Mouse (Mus musculus) CH12.LX (cell line): Measurements from ENCODE around the gene Dscam. TPM values are rescaled to one million over a fixed set of nuclear protein-coding genes. Genes with fewer than 3 reads are reported as not detected.

Source experiments
- DNase-seq: peaks from one replicate; pipeline ENCODE4 v3.0.0-alpha.2; 2013; ENCODE audit errors: extremely low read depth
- H3K27ac ChIP-seq: 2 replicates; pipeline ENCODE4 v1.5.1; 2012; ENCODE audit warnings: low read depth, mild to moderate bottlenecking, control low read depth, moderate library complexity; ENCODE audit not compliant: insufficient read depth
- H3K27me3 ChIP-seq: replicated peaks from 2 replicates; pipeline ENCODE3; 2012; ENCODE audit warnings: inconsistent platforms
- H3K36me3 ChIP-seq, 2 experiments: replicated peaks in 1 of 2; 2 replicates each; pipeline versions ENCODE3 to v1.6.1; 2012; ENCODE audit warnings: inconsistent platforms in 1 of 2, low read length in 1 of 2, mild to moderate bottlenecking in 1 of 2, mixed read lengths in 1 of 2, moderate library complexity in 1 of 2; ENCODE audit not compliant: control insufficient read depth in 1 of 2, insufficient read depth in 1 of 2
- H3K4me1 ChIP-seq, 2 experiments: 2 replicates each; pipeline ENCODE4 v1.6.1; 2012; ENCODE audit warnings: inconsistent platforms in 1 of 2, moderate library complexity in 1 of 2; ENCODE audit not compliant: insufficient read depth in 2 of 2, control insufficient read depth in 1 of 2
- H3K4me2 ChIP-seq: 2 replicates; pipeline ENCODE4 v1.6.1; 2012; ENCODE audit warnings: low read depth, mild to moderate bottlenecking, control low read depth; ENCODE audit not compliant: poor library complexity, insufficient read depth, severe bottlenecking
- H3K4me3 ChIP-seq, 3 experiments: fragments of 150-350 bp in 1 of 3; sonication (generic) in 1 of 3; replicated peaks in 1 of 3; 2 replicates each; pipeline versions ENCODE3 to v1.5.1; 2011 to 2012; ENCODE audit warnings: low read depth in 2 of 3, low read length in 2 of 3, mild to moderate bottlenecking in 2 of 3, moderate library complexity in 2 of 3, control low read depth in 1 of 3, improper control_type of control experiment in 1 of 3, inconsistent platforms in 1 of 3, mixed read lengths in 1 of 3; ENCODE audit not compliant: poor library complexity in 1 of 3
- H3K79me2 ChIP-seq: replicated peaks from 2 replicates; pipeline ENCODE4 v1.6.1; 2012; ENCODE audit warnings: mild to moderate bottlenecking, moderate library complexity; ENCODE audit not compliant: control insufficient read depth, poor library complexity, insufficient read depth, severe bottlenecking; ENCODE audit errors: extremely low read depth
- H3K9ac ChIP-seq: 2 replicates; pipeline ENCODE4 v1.6.1; 2012; ENCODE audit warnings: low read depth, mild to moderate bottlenecking, control low read depth, moderate library complexity; ENCODE audit not compliant: insufficient read depth
- H3K9me3 ChIP-seq: replicated peaks from 2 replicates; pipeline ENCODE3; 2012; ENCODE audit warnings: low read length, inconsistent platforms, mixed read lengths
- HCFC1 ChIP-seq: IDR thresholded peaks from 2 replicates; pipeline ENCODE4 v1.6.1; 2012; ENCODE audit warnings: low read depth, mild to moderate bottlenecking, inconsistent platforms, low read length, improper control_type of control experiment
- IRF4 ChIP-seq: IDR thresholded peaks from 2 replicates; pipeline ENCODE4 v1.6.1; 2014; ENCODE audit warnings: low read depth, mild to moderate bottlenecking, inconsistent platforms, low read length, improper control_type of control experiment
- JUN ChIP-seq: IDR thresholded peaks from 2 replicates; pipeline ENCODE4 v1.6.1; 2011; ENCODE audit warnings: low read depth, mild to moderate bottlenecking, low read length, improper control_type of control experiment, moderate library complexity; ENCODE audit not compliant: insufficient read depth
- JUND ChIP-seq: conservative IDR thresholded peaks from 2 replicates; pipeline ENCODE4 v1.6.1; 2011; ENCODE audit warnings: low read depth, low read length, improper control_type of control experiment
- MAFK ChIP-seq: IDR thresholded peaks from 2 replicates; pipeline ENCODE4 v1.6.1; 2011; ENCODE audit warnings: low read length, improper control_type of control experiment; ENCODE audit not compliant: insufficient replicate concordance
- MYC ChIP-seq: IDR thresholded peaks from 2 replicates; pipeline ENCODE4 v1.6.1; 2011; ENCODE audit warnings: low read depth, mild to moderate bottlenecking, improper control_type of control experiment, low read length
- POLR2AphosphoS2 ChIP-seq: IDR thresholded peaks from 2 replicates; pipeline ENCODE4 v1.6.1; 2011; ENCODE audit warnings: low read depth, low read length, improper control_type of control experiment
- RCOR1 ChIP-seq: conservative IDR thresholded peaks from 2 replicates; pipeline ENCODE4 v1.6.1; 2012; ENCODE audit warnings: low read depth, mild to moderate bottlenecking, inconsistent platforms, low read length, improper control_type of control experiment
- dilution Hi-C: fragments of 300-500 bp; cut with MboI; formaldehyde crosslinking; loops from 2 replicates; pipeline ENCODE4 v1.14.3; 2020; ENCODE audit warnings: low sequenced_read_pairs; ENCODE audit not compliant: extremely low pct_unique_long_range_greater_than_20kb, extremely low pct_ligation_motif_present
- in situ Hi-C: fragments of 300-500 bp; cut with MboI; formaldehyde crosslinking; loops from 3 replicates; pipeline ENCODE4 v1.14.3; 2019; ENCODE audit warnings: low sequenced_read_pairs, low pct_ligation_motif_present, low pct_unique_long_range_greater_than_20kb, mixed read lengths
- polyA plus RNA-seq: library from polyadenylated mRNA; unstranded; fragments of >175 nt; gene quantifications from 2 replicates; pipeline ENCODE4 v1.2.1, GENCODE M21; 2012; ENCODE audit warnings: low read depth; ENCODE audit not compliant: insufficient read length
- total RNA-seq, 2 experiments: library from RNA; depleted of rRNA; stranded (reverse); fragments of 300-350 nt in 1 of 2; fragments of >200 nt in 1 of 2; gene quantifications; 2 replicates each; pipeline ENCODE4 v1.2.3; 2012 to 2014

The Dscam gene
- total and polyA plus RNA-seq, 3 experiments, result under 0.01 to 0.39 (median 0.12) TPM

DNA sequence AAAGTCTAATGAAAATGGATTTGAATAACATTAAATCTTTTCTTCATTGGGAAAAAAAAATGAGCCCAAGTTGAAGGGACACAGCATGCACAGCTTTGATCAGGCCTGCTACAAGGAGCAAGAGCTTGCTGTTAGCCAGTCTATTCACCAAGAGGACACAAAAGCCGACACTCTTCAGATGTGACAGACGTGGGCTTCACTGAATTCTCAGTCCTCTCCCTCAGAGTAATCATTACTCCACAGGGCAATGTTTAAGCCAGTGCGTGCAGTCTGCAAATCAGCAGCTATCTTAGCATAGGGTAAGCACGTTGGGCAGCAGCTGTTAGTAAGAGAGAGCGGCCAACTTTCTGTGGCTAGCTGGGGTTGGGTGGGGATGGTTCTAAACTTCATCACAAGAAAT is 391.5 kb downstream of the Dscam start:
- in situ Hi-C loops, result no loop called here
- no peak overlapping the region for H3K9ac ChIP-seq
- no peak overlapping the region for H3K27ac ChIP-seq

GRCm38 (mm10) chr16:96774245-96774644 is 396.3 kb downstream of the Dscam start:
- TF ChIP-seq JUN (no peak), MAFK (peak; percentile 88)
- Histone ChIP-seq H3K79me2 (no peaks in the 10 kb centered on the region), H3K27ac (no peak overlapping the region), H3K9ac (no peak overlapping the region), H3K4me3 (no peak overlapping the region), H3K27me3 (no peaks in the 10 kb centered on the region), H3K36me3 (no peaks in the 10 kb centered on the region), H3K4me2 (no peak overlapping the region), H3K4me1 (no peaks in the 10 kb centered on the region), H3K9me3 (no peaks in the 10 kb centered on the region)
- dilution Hi-C loops (no loop called here), in situ Hi-C loops (no loop called here)
- no peak for DNase-seq

More for the DNA sequence above, 391.5 kb downstream of the Dscam start:
- Histone ChIP-seq H3K4me2 (no peak overlapping the region), H3K4me3 (no peak overlapping the region), H3K27me3 (no peaks in the 10 kb centered on the region), H3K36me3 (no peaks in the 10 kb centered on the region), H3K9me3 (no peaks in the 10 kb centered on the region), H3K4me1 (no peaks in the 10 kb centered on the region), H3K79me2 (no peaks in the 10 kb centered on the region)
- dilution Hi-C loops, result no loop called here
- no peak for TF ChIP-seq POLR2AphosphoS2
- DNase-seq, result no peak

DNA sequence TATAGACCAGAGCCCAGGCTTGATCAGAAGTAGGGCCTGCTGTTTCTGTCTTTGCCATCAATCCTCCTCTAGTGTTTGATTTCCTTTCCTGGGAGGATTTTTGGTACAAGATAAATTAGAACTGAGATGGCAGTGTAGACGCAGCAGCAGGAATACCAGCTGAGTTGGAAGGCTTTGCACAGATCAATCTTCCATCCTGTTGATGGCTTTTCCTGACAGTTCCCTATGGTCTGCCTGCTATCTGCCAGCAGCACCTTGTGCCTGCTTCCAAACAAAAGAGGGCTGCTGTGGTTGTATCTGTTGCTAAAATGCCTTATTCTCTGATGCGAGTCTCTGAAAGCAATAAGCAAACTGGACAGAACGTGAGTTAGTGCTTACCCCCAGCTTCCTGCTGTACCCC is 402.6 kb downstream of the Dscam start:
- Histone ChIP-seq H3K4me2 (no peak overlapping the region), H3K4me1 (no peaks in the 10 kb centered on the region), H3K27ac (no peak overlapping the region), H3K36me3 (no peaks in the 10 kb centered on the region), H3K27me3 (no peaks in the 10 kb centered on the region), H3K79me2 (no peaks in the 10 kb centered on the region), H3K9ac (no peak overlapping the region), H3K4me3 (no peak overlapping the region), H3K9me3 (no peaks in the 10 kb centered on the region)
- dilution Hi-C loops (no loop called here), in situ Hi-C loops (no loop called here)
- TF ChIP-seq JUN (no peak), JUND (no peak), MYC (no peak), RCOR1 (no peak), IRF4 (no peak), HCFC1 (no peak)
- DNase-seq, result no peak
